Mouse (Mus musculus): Measurements from ENCODE around the gene Tent5b.
"Not testable (repeated sequence)": the region's sequence is repeated elsewhere in the genome, so short reads cannot be mapped to it uniquely, and the experiment has no call there.

Tent5b gene

GRCm38 (mm10) chr4:133501514-133501913, 21.6 kb downstream of the Tent5b start:
- no peak for DNase-seq (ENCODE audit: low spot score)

GRCm38 (mm10) chr4:133504300-133504699, 24.4 kb downstream of the Tent5b start:
- no peak for DNase-seq (ENCODE audit: low spot score)

- DNase-seq (ENCODE audit: low spot score), result no peak
Observed at GRCm38 (mm10) chr4:133504755-133505485, 25.0 kb downstream of the Tent5b start.

GRCm38 (mm10) chr4:133506573-133506972, 26.6 kb downstream of the Tent5b start:
- DNase-seq (ENCODE audit: low spot score), result no peak

- DNase-seq (ENCODE audit: low spot score), result no peak
Observed at GRCm38 (mm10) chr4:133508990-133509389, 29.1 kb downstream of the Tent5b start.

DNA sequence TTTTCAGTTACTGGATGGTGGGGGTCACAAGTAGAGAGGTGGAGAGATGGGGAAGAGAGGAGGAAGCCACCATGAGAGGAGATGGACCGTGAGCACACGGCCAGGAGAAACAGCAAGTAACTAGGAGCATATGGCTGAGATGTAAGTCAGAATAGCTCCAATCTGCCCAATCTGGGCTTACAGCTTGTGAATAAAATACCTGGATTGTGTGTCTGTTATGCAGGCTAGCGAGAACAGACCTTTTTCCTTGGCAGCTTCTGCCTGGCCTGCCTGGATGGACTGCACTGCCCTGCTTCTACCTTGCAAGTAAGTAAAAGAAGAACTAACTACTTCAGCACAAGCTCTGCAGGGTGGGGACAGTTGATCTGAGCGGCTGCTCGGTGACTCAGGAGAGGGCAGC, 31.1 kb downstream of the Tent5b start:
- no peak for DNase-seq (ENCODE audit: low spot score)

GRCm38 (mm10) chr4:133512511-133512910, 32.6 kb downstream of the Tent5b start:
- not testable (repeated sequence) for DNase-seq (ENCODE audit: low spot score)

- peak; percentile 89 for DNase-seq (ENCODE audit: low spot score)
Observed at GRCm38 (mm10) chr4:133512972-133513371, 33.0 kb downstream of the Tent5b start.

DNA sequence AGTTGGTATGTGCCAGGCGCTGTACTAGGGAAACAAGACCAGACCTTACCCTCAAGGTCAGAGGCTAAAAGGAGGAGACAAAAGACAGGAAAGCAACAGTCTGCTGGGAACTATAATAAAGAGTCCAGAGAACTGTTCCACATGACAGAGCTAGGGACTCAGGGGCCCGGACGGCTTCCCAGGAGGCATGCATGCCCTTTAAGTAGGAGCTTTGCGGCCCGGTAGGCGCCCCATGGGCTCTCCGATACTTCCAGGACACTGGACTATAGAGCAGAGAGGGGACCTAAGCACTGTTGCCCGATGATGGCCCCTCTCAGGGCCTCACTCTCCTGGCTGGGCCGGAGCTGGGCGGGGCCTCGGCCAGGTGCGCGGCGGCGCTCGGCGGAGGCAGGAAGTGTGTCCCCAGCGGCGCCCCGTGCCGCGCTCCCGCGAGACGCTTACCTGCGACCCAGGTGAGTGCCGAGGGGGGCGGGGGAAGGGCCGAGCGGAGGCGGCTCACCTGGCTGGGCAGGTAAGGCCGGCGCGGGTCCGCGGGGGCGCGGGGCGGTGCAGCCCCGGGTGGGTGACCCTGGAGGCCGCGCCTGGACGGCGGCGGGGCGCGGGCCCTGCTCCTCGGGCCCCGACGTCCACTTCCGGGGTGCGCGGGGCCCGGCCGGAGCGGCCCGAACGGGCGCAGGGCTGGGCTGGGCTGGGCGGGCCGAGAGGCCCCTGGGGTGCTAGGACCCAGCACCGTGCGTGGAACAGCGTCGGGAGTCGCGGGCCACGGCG, 38.9 kb downstream of the Tent5b start, which contains the start of gene Kdf1:
Gene Kdf1 (plus strand): TSS at position 363 of the 768 bp plus-strand sequence.
- peak; percentile 14 for DNase-seq (ENCODE audit: low spot score)

DNA sequence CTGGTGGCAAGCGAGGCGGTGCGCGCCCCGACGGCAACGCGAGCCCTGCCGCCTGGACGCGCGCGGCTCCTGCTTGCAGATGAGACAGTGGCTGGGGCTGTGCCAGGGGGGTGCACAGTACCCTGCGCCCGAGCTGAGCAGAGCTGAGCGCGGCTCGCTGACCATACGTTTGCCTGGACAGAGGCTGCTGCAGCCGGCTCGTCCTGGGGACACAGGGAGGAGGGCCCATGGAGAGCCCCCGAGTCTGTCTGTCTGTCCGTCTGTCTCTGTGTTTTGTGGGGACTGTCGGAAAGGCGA, 39.4 kb downstream of the Tent5b start:
- no peak for DNase-seq (ENCODE audit: low spot score)

DNA sequence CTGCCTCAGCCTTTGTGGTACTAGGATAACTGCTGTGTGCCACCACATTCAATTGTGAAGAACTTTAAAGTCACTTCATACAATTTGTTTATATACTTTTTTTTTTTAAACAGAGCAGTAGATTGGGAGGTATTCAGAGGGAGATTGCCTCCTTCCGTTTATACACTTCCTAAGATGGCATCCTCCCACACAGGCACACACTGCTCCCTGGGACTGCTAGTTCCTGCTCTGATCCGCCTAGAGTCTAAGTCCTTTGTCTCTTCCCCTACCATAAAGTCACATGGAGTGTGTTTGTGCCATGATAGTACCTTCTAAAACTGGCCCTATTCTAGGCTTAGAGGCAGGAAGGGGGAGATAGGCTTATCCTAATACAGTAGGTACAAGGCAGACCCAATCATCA, 41.6 kb downstream of the Tent5b start:
- no peak for DNase-seq (ENCODE audit: low spot score)

- no peak for DNase-seq (ENCODE audit: low spot score)
Observed at GRCm38 (mm10) chr4:133527788-133528187, 47.9 kb downstream of the Tent5b start.

DNA sequence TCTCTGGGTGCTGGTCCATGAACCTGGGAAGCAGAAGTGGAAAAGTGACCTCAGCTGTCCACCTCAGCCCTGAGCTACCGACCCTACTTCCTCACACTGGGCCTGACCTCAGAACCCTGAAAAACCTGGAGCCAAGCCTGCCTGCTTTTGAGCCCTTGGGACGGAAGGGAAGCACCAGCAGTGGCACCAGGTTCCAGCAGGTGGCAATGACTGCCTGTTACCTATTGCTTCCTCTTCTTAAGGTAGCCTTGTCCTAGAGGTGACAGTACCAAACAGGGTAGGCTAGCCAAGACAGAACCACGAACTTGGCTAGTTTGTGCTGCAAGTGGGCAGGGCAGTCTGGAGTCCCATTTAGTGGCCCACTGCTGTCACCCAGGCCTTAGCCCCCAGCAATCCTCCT, 52.8 kb downstream of the Tent5b start:
- no peak for DNase-seq (ENCODE audit: low spot score)

DNA sequence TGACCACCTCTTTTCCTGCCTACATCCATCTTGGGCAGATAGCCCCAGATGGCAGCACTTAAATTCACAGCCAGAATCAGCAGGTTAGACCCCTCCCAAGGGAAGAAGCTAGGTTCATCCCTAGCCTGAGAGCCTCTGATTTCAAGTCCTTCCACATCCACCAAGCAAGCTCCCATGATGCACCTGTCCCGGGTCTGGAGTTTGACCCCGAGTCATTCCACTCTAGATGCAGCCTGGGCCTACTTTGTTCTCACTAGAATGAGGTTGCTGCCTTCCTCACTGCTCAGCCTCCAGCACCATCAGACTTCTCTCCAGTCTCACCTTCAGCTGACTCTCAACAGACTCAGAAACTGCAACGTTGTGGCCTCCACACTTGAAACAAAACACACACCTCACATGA, 56.1 kb downstream of the Tent5b start:
- no peak for DNase-seq (ENCODE audit: low spot score)

GRCm38 (mm10) chr4:133536652-133537051, 56.7 kb downstream of the Tent5b start:
- no peak for DNase-seq (ENCODE audit: low spot score)
